Mouse (Mus musculus): ENCODE results near the gene Fgd2.

The Fgd2 gene

DNA sequence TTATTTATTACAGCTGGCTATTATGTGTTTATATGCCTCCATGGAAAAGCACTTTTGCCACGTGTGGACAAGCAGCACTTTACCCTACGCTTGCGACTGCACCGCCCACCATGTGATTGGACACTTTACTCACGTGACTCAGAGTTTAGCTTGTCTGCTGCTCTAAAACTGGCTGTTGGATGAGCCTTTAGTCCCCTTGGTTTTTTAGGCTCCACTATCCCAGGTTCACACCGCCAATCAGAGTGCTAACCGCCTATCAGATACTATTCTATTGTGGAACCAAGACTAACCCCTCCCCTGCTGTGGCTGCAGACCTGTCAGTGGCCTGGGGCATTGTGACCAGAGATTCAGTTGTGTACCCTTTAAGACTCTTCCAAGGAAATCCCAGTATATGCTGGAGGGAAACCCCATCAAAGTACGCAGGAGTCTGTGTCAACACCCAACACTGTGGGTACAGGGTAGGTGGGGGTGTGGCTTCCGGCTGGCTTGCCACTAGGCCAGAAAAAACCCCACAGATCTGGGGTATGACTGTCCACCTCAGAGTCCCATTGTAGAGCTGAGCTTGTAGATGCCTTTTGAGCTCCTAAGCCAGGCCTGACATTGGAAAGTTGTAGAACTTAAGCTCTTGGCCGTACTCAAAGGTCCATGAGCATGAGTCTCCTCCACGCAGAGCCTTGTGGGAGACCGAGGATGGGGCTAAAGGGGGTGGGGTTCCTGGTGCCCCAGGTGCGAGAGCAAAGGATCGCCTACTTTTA is 32.8 kb downstream of the Fgd2 start:
- in situ Hi-C loops (cut with MboI; ENCODE audit: low pct_unique_long_range_greater_than_20kb in 1 of 2, low sequenced_read_pairs in 2 of 2, unreplicated experiment in 1 of 2), result loop anchor here in 1 of 2 experiments (5.0 kb wide), 1 partner anchor 119 kb away; no protein-coding TSS in a partner anchor

DNA sequence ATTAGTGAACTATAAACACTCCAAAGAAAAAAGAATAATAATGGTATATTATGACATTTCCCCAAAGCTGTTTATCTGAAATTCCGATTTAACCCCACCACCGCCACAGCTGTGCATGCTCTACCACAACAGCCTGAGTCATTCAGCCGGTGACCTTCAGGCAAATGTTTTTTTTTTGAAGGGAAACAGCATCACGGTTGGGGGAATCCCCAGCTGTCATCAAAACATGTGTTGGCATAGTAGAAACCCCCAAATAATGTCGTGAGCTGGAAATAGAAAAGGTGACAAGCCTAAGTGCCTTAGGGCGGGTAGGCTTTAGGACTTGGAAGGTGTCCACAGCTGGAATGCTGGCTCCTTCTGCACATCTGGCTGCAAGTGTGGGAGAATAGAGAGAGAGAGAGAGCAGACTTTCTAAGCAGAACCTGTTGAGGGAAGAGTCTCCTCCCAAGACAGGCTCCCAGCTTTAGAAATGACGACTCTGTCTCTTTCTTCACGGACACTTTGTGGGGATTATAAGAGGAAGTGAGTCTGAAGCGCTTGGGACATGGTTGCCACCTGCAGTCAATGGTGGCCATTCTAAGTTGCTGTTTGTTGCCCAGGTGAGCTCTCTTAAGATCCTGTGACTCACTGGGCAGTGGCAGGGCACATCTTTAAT is 33.5 kb downstream of the Fgd2 start:
- in situ Hi-C loops (cut with MboI; ENCODE audit: low pct_unique_long_range_greater_than_20kb in 1 of 2, low sequenced_read_pairs in 2 of 2, unreplicated experiment in 1 of 2), result loop anchor here in 1 of 2 experiments (5.0 kb wide), 1 partner anchor 118 kb away; no protein-coding TSS in a partner anchor

DNA sequence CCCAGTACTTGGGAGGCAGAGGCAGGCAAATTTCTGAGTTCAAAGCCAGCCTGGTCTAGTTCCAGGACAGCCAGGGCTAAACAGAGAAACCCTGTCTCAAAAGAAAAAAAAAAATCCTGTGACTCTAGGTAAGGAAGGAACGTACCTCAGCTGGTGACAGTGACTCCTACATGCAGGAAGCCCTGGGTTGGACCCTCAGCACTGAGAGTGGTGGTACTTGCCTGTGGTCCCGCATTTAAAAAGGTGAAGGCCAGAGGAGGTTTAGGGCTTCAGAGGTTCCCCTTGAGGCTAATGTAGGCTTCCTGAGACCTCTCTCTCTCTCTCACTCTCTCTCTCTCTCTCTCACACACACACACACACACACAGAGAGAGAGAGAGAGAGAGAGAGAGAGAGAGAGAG is 34.0 kb downstream of the Fgd2 start:
- in situ Hi-C loops (cut with MboI; ENCODE audit: low pct_unique_long_range_greater_than_20kb in 1 of 2, low sequenced_read_pairs in 2 of 2, unreplicated experiment in 1 of 2), result loop anchor here (5.0 kb wide), 2 partner anchors 93 to 118 kb away; no protein-coding TSS in a partner anchor

- in situ Hi-C loops (cut with MboI; ENCODE audit: low pct_unique_long_range_greater_than_20kb in 1 of 2, low sequenced_read_pairs in 2 of 2, unreplicated experiment in 1 of 2), result loop anchor here in 1 of 2 experiments (5.0 kb wide), 1 partner anchor 92 kb away; no protein-coding TSS in a partner anchor
These were observed 34.7 kb downstream of the Fgd2 start for GRCm38 (mm10) chr17:29395381-29395780.

- in situ Hi-C loops (cut with MboI; ENCODE audit: low pct_unique_long_range_greater_than_20kb in 1 of 2, low sequenced_read_pairs in 2 of 2, unreplicated experiment in 1 of 2), result loop anchor here in 1 of 2 experiments (5.0 kb wide), 1 partner anchor 91 kb away; no protein-coding TSS in a partner anchor
These were observed 35.5 kb downstream of the Fgd2 start for GRCm38 (mm10) chr17:29396056-29396799.

DNA sequence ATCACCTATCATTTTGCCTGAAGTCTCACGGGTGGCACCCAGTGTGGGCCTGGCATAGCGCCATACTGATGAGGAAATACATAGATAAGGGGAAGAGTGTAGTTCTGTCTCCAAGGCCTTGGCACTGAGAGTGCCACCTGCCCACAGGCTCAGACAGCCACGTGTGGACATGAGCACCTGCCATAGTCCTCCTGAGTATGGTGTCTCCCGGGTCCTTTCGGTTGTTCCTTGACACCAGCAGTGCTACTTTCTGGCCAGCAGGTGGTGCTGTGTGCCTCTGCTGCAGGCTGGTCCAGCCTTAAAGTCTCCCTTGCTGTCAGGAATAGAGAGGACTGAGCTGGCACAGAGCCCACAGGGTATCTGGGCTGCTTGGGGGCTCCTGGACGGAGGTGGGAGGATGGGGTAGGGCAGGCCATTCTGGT is 36.1 kb downstream of the Fgd2 start:
- in situ Hi-C loops (cut with MboI; ENCODE audit: low pct_unique_long_range_greater_than_20kb in 1 of 2, low sequenced_read_pairs in 2 of 2, unreplicated experiment in 1 of 2), result loop anchor here in 1 of 2 experiments (5.0 kb wide), 1 partner anchor 90 kb away; no protein-coding TSS in a partner anchor

GRCm38 (mm10) chr17:29397480-29398433 is 37.0 kb downstream of the Fgd2 start:
- in situ Hi-C loops (cut with MboI; ENCODE audit: low pct_unique_long_range_greater_than_20kb in 1 of 2, low sequenced_read_pairs in 2 of 2, unreplicated experiment in 1 of 2), result loop anchor here in 1 of 2 experiments (5.0 kb wide), 1 partner anchor 90 kb away; no protein-coding TSS in a partner anchor

DNA sequence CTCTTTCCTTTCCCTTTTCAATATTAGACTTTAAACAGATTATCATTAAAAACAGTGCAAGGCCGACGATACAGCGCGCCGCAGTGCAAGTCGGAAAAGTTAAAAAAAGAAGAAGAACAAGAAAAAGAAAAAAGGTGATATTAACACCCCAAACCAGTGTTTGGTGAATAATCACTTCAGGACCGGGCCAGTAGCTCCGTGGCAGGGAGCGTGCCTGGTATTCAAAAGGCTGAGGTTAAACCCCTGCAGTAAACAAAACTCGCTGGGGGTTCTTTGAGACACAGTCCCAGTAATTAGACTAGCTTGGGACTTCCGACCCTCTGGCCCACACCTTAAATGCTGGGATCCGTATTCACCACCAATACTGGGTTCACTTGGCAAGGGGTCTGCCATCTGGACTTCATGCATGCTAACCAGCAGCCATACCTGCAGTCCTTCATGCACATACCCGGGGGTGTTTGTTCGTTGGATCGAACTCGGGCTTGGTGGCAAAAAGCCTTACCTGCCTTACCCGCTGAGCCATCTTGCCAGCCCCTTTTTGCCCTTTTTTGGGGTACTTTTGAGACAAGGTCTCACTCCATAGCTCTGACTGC is 37.8 kb downstream of the Fgd2 start:
- in situ Hi-C loops (cut with MboI; ENCODE audit: low pct_unique_long_range_greater_than_20kb in 1 of 2, low sequenced_read_pairs in 2 of 2, unreplicated experiment in 1 of 2), result loop anchor here in 1 of 2 experiments (5.0 kb wide), 1 partner anchor 89 kb away; no protein-coding TSS in a partner anchor

DNA sequence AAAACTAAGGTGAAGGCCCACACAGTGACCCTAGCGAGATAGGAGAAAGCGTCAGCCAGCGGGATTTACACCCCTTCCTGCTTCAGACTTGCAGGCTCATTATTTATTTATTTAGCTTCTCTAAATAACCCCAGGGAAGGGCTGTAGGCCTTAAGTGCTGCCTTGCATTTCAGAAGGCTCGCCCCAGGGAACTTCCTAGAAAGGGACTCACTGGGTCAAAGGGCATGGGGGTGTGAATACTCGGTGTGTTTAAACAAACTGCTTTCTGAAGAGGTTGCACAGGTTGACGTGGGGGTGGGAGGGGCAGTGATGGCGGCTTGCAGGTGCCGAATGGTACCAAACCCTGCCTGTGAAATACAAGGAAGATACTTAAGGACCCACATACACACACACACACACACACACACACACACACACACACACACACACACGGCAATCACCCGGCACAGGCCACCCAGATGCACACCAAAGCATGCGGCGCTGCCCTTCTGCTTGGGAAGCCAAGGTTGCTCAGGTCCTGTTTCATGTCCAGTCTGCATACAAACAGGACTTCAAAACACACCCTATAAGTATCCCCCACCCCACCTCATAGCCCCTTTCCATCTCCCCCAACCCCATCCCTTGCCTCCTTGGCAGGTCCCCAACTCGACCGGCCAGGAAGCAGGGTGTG is 38.7 kb downstream of the Fgd2 start:
- in situ Hi-C loops (cut with MboI; ENCODE audit: low pct_unique_long_range_greater_than_20kb in 1 of 2, low sequenced_read_pairs in 2 of 2, unreplicated experiment in 1 of 2), result loop anchor here in 1 of 2 experiments (5.0 kb wide), 1 partner anchor 88 kb away; no protein-coding TSS in a partner anchor

DNA sequence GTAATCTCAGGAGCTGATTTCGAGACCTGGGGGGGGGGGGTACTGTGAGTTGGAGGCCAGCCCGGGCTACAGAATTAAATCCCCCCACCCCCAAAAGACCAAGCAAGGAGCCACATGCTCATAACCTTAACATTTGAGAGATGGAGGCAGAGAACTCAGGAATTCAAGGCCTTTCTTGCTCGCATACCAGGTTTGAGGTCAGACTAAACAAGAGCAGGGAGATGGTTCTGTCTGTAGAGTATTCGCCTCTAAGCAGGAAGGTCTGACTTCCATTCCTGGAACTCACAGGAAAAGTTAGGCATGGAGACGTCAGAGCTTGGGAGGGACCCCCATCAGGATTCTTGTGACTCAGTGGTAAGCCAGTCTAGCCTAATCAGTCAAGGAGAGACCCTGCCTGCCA is 39.3 kb downstream of the Fgd2 start:
- in situ Hi-C loops (cut with MboI; ENCODE audit: low pct_unique_long_range_greater_than_20kb in 1 of 2, low sequenced_read_pairs in 2 of 2, unreplicated experiment in 1 of 2), result no loop called here

GRCm38 (mm10) chr17:29401741-29402268 is 41.1 kb downstream of the Fgd2 start:
- in situ Hi-C loops (cut with MboI; ENCODE audit: low pct_unique_long_range_greater_than_20kb in 1 of 2, low sequenced_read_pairs in 2 of 2, unreplicated experiment in 1 of 2), result no loop called here

DNA sequence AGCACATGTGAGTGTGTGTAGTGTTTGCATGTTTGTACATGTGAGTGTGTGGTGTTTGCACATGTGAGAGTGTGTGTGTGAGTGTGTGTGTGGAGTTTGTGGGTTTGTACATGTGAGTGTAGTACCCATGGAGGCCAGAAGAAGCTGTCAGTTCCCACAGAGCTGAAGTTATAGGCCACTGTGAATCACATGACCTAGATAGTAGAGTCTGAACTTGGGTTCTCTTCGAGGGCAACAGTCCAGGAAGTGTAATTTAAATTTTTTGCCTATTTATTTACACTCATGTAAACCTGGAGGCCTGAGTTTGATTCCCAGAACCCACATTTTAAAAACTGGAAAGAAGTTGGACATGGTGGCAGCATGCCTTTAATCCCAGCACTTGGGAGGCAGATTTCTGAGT is 42.5 kb downstream of the Fgd2 start:
- in situ Hi-C loops (cut with MboI; ENCODE audit: low pct_unique_long_range_greater_than_20kb in 1 of 2, low sequenced_read_pairs in 2 of 2, unreplicated experiment in 1 of 2), result no loop called here

DNA sequence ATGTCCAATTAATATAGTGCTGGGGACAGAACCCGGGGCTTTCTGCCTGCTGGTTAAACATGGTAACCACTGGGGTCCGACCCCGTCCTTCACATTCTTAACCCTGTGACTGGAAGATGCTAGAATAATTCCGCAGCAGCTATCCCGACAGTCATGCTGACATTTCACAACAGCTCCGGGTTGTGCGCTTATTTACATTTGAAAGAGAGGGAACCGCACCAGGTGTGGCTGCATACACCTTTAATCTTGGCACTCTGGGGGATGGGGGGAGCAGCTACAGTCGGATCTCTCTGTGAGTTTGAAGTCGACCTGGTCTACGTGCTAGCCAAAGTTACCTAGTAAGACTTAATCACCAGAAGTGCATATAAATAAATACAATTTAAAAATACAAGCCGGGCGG is 44.8 kb downstream of the Fgd2 start:
- in situ Hi-C loops (cut with MboI; ENCODE audit: low pct_unique_long_range_greater_than_20kb in 1 of 2, low sequenced_read_pairs in 2 of 2, unreplicated experiment in 1 of 2), result no loop called here

GRCm38 (mm10) chr17:29406077-29406476 is 45.4 kb downstream of the Fgd2 start:
- in situ Hi-C loops (cut with MboI; ENCODE audit: low pct_unique_long_range_greater_than_20kb in 1 of 2, low sequenced_read_pairs in 2 of 2, unreplicated experiment in 1 of 2), result no loop called here

GRCm38 (mm10) chr17:29407405-29407804 is 46.7 kb downstream of the Fgd2 start:
- in situ Hi-C loops (cut with MboI; ENCODE audit: low pct_unique_long_range_greater_than_20kb in 1 of 2, low sequenced_read_pairs in 2 of 2, unreplicated experiment in 1 of 2), result no loop called here

DNA sequence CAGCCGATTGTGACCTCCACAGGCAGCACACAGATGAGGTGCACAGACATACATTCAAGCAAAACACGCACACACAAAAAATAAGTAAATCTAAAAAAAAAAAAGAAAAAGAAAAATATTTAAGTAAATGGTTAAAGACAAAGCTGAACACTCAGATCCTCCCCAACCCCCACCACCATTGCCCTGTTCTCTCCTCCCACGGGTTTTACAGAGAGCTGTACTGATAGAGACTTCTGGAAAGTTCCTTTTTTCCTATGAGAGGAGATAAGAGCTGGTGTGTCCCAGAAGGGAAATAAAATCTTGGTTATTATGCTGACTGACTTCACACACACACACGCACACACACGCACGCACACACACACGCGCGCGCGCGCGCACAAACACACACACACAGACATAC is 47.6 kb downstream of the Fgd2 start:
- in situ Hi-C loops (cut with MboI; ENCODE audit: low pct_unique_long_range_greater_than_20kb in 1 of 2, low sequenced_read_pairs in 2 of 2, unreplicated experiment in 1 of 2), result no loop called here
